Mouse (Mus musculus): ENCODE measurements around the gene Tmem114. TPM values are rescaled to one million over a fixed set of nuclear protein-coding genes. Genes with fewer than 3 reads are reported as not detected.

Gene Tmem114
- total RNA-seq (2021): not detected
- long read RNA-seq, experiment 1: 0 reads
- long read RNA-seq, experiment 2: 0 reads

DNA sequence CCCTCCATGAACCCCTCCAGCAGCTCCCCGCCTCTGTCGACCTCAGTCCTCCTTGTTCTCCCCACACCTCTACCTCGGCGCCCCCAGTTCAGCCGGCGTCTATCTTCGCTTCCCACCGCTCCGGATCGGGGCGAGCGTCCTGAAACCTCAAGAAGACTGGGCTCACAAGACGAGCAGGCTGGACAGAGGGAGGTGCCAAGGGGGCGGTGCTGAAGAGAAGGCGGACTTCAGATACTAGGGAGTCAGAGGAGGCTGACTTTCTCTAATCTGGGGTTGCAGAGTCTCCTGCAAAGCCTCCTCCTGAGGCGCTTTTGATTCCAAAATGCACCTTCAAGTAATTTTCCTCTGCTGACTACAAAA, at the start of gene Tmem114:
Gene Tmem114, minus strand, starts transcription at position 166 of the 360 bp plus-strand sequence.
- peak; percentile 33 to 40 for DNase-seq (ENCODE audit: low spot score in 2 of 2)

DNA sequence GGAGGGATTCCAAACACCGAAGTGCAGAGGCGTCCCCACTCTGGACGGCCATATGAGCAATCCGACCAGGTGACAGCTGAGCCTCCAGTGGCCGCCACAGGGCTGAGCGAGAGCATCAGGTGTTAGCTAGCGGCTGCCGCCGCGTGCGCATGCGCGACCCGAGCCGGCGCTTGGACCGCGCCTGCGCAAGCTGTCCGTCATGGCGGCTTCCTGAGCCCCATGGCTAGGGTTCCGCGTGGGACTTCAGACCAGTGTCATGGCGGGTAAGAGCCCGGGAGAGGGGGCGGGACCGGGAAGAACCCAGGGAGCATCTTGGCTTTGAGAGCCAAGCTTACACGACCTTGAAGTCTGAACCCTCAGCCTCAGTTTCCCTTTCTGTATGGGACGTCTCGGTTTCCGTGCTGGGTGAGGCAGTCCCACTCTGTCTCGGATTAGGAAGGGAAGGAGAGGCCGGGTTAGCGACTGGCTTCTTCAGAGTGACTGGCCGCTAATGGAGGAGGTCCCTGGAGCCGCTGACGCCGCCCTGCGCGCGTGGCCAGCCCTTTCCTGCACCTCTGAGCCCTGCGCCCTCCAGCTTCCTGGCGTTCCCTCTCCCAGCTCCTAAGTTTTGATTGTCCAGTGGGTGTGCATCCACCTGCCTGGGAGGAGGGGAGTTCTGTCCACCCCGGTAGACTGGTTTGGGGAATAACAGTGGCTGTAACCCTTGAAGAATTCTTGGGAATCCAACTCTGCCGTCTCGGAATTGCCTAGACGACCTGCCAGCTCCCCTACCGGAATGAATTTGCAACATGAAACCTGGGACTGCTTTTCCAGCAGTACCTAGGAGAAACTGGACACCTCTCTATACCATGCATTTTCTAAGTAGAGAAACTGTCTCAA, 45.9 kb upstream of the Tmem114 start, which contains the start of gene Mettl22:
Gene Mettl22, plus strand, starts transcription at position 186 of the 879 bp plus-strand sequence.
- DNase-seq (ENCODE audit: low spot score in 2 of 2): peak; percentile 90

DNA sequence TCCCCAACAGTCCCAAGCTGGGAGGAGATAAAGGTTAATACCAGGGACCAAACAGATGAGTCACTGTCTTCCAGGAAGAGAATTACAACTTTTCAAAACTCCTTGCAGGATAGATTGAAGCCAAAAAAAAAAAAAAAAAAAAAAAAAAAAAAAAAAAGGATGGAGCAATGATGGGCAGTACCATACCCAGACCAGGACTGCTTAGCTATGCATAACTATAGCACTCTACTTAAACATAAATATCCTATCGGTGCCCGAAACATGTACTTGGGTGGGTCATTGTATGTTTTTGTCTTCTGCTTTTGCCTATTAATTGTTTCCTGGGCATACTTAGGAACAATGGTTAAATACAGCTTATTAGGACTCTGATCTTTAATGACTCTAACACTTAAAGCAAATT, 45.2 kb upstream of the Tmem114 start:
- DNase-seq (ENCODE audit: low spot score in 2 of 2): no peak

DNA sequence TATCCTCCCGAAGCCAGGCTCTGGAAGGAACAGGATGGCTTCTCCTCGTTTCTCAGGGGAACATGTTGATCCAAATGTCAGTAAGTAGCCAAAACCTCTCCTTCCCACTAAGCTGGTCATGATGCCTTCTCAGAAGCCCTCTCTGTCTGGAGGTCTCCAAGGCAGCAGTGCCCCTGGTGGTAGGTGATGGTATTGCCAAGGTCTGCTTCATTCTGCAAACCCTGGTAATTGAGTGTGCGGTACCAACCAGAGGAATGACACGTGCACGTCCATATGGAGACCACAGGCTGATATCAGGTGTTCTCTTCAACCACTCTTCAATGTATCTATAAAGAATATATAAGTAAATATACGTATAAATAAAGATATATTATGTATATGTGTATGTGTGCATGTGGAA, 34.2 kb upstream of the Tmem114 start:
- peak; percentile 53 to 54 for DNase-seq (ENCODE audit: low spot score in 2 of 2)

DNA sequence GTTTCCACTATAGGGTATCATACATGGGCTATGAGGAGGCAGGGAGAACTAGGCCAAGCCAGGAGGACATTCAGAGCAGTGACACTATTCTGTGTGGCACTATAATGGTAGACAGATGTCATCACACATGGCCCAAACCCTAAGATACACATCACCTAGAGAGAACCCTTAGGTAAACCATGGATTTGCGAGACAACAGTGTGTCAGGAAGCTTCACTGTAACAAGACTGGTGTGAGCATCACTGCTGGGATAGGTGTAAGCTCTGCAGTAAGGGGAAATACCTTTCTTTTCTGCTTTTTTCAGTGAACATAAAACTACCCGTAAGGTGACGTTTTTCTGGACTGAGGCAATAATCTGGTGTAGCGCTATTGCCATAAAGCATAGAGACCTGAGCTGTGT, 33.5 kb upstream of the Tmem114 start:
- DNase-seq (ENCODE audit: low spot score in 2 of 2): no peak

DNA sequence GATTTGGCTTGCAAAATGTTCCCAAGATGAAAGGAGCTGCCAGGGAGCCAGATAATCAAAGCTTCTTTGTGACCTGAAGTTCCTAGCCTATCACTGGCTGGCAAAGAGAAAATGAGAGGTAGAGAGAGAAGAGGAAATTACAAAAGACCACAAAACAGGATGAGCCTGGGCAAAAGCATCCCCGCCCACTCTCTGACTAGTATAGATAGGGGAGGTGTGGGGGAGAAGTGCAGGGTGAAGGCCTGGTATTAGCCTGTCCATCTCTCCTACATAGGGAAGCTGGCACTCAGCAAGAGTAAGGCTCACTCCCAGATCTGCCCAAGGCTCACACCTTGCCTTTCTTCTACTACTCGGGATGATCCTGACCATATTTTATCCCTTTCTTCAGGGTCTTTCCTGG, 30.3 kb upstream of the Tmem114 start:
- no peak for DNase-seq (ENCODE audit: low spot score in 2 of 2)

DNA sequence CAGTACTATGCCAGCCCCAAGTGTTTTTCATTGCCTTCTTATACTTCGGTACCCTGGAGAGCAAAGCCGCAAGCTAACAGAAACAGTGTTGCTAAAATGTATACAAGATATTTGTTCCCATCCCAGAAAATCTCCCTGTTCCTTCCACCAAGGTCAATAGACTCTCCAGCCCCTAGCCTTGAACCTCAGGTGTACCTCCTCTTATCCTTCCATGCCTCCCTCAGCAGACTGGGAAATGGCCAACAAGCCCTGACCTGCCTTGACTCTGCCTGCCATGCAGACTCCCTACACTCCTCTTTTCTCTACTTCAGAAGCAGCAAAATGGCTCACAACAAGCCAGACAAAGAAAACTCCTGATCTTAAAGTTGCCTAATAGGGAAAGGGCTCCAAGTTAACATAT, 28.4 kb upstream of the Tmem114 start:
- DNase-seq (ENCODE audit: low spot score in 2 of 2): no peak

DNA sequence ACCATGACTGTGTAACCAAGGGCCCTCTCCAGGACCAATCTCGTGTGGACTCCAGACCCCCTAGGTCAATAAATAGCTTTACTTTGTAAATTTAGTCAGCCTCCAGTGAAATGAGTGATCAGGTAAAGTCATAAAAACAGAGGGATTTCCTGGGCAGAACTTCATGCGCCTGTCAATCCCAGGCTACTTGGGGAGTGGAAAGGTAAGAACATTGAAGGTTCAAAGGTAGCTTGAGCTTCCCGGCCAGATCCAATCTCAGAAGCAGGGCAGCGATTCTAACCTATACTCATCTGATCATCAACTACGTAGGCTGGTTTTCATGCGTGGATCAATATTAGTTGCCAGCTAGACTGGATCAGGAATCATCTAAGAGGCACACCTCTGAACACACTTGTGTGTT, 21.3 kb upstream of the Tmem114 start:
- no peak for DNase-seq (ENCODE audit: low spot score in 2 of 2)

DNA sequence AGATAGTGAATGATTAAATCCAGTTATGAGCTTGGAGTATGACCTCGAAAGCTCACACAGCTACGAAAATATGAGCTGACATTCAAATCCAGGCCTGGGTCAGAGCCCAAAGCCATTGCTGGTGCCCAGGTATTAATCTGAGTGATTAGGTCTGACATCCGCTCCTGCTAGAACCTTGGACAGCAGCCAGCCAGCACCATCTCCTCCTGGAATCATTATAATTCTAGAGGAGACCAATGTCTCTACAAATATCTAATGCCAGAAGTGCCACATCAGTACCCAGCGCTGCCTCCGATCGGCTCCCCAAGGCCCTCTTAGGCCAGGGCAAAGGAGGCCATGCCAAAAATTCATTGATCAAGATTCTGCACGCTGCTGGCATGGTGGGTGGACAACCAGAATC, 20.0 kb upstream of the Tmem114 start:
- DNase-seq (ENCODE audit: low spot score in 2 of 2): no peak

DNA sequence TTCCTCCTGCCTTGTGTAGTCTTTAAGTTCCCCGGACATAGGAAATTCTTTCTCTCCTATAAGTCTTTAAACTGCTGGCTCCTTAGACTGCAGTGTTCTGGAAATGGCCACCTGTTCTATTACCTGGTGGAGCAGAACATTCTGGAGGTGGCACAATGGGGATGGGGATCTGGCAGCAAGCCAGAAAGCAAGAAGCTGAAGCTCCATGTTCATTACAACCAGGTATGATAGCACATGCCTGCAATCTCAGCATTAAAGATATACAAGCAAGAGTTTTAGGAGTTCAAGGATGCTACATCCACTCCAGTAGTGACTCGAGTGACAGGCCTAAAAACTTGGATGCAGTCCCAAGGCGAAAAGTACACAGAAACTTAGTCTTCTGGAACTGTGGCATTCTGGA, 7.7 kb upstream of the Tmem114 start:
- DNase-seq (ENCODE audit: low spot score in 2 of 2): no peak

DNA sequence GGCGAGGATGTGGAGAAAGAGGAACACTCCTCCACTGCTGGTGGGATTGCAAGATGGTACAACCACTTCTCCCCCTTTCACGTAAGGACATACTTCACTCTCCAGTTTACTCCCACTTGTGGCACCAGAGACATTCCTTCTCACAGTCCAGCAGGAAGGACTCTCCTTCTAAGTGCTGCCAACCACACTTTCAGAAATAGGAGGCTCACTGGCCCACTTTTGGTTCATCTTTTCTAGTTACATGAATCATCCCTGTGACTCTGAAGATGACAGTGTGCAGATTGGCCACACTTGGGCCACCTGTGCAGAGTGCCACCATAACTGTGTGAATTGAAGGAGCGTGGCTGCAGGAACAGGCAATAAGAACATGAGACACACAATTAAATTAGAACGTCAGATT, 4.6 kb upstream of the Tmem114 start:
- no peak for DNase-seq (ENCODE audit: low spot score in 2 of 2)

DNA sequence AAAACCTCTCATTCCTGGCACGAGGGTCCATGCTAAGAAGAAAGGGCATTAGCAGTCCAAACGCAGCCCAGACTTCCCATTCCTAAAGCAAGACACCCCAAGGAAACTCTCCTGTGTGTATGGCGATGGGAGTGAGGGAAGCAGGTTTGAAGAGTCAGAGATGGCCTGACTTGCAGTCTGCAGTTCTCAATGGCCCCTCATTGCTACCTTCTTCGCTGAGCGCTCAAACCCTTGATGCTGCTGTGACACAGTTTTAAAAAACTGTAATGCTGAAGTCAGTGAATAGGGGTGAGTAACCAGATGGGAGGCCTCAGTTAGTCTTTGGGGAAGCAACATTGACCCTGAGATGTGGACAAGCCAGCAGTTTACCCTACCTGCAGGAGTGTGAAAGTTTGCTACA, 800 bp upstream of the Tmem114 start:
- no peak for DNase-seq (ENCODE audit: low spot score in 2 of 2)

DNA sequence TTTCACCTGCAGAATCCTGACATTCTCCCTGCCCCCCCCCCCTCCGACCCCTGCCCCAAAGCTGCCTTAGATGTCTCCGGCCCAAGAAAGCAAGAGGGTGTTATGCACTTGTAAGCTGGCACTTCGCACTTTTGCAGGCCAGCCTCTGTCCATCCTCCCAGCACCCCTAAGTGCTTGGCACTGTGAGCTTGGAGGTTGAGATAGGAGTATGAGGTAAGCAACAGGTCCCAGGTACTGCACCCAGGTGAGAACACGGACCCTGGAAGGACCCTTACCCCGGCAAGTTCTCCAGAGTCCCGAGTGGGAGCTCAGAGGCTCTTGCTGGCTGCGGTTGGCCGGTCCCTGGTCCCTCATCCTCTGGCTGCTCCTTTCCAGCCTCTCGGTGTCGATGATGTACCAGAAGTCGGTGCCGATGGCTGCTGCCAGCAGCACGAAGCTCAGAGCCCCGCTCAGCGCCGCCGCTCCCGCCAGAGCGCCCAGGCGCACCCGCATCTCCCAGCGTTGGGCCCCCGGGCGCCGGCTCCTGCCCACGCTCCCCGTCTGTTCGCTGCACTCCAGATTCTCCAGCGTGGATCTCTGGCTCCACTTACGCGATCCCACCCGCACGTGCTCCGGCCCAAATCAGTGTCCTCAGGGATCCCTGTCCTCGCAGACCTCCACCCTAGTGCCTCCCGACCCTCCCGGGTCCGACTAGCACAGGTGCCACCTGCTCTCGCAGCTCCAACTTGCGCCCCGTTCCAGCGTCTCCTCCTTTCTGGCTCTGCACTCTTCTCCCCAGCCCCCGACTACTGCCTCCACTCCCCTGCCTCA, 570 bp downstream of the Tmem114 start:
- peak in 1 of 2 experiments; percentile 21 for DNase-seq (ENCODE audit: low spot score in 2 of 2)

DNA sequence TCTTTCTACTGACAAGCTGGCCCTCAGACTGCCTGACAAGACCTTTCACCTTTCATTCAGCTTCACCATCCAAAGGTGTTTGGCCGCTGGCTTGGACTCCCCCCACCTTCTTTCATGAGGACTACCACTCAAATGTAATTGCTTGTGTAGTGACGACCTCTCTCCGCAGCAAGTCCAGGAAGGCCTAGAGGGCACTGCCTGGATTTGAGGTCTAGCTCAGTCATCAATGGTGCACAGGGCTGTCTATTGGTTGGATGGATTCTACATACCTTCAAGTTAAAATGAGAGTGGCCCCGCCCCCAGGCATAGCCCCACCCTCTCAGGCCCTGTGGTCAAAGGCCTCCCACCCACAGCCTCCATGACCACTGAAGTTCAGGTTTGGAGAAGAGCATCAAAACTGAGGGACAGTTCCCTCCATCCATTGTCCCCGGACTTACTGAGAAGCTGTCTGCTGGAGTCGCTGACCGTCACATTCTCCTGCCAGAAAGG, 1.3 kb downstream of the Tmem114 start:
- DNase-seq (ENCODE audit: low spot score in 2 of 2): no peak

DNA sequence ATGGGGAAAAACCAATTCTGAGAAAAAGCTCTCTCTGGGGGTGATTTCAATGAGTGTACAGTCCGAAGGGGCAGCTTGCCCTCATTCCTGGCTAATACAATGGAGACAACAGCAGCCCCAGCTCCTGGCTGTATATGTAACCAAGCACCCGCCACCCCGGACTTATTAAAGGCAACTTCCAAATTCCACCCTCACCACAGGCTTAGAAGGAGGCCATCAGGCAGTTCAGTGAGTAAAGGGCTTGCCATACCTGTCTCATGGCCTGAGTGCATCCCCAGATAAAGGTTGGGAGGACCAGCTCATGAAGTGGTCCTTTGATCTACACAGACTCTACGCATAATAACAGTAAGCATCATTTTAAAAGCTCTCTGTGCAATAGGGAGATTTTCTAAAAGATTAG, 4.1 kb downstream of the Tmem114 start:
- DNase-seq (ENCODE audit: low spot score in 2 of 2): no peak

DNA sequence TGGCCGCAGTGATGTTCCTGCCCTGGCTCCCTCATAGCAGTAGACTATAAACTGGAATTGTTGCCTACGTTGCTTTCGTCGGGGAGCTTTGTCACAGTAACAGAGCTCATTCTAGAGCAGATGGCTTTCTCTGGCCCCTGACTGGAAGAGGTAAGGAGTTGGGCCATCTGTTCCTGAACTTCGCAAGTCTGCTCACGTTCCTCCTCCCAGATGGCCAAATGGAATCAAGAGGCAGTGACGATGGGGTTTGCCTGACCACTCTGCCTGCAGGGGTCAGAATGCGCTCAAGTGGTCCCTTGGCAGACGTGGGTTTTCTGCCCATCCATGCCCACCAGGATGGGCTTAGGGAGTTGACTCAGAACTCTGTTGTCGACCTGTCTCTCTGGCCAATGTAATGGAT, 4.6 kb downstream of the Tmem114 start:
- no peak for DNase-seq (ENCODE audit: low spot score in 2 of 2)

DNA sequence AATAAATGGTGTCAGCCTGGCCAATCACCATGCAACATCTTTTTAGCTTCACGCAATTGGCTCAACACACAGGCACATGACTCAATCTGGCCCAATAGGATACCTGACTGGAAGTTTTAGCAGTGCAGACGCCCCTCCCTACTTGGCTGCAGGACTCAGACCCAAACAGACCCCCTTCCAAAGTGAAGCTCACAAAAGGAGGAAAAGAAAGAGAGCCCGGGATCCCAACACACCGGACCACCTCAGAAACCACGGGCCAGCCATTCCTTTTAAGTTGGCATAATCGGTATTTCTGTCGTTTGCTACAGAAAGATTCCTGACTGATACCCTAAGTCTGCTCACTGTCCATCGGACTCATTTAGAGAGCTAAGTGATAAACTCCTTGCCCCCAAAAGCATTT, 5.3 kb downstream of the Tmem114 start:
- no peak for DNase-seq (ENCODE audit: low spot score in 2 of 2)

DNA sequence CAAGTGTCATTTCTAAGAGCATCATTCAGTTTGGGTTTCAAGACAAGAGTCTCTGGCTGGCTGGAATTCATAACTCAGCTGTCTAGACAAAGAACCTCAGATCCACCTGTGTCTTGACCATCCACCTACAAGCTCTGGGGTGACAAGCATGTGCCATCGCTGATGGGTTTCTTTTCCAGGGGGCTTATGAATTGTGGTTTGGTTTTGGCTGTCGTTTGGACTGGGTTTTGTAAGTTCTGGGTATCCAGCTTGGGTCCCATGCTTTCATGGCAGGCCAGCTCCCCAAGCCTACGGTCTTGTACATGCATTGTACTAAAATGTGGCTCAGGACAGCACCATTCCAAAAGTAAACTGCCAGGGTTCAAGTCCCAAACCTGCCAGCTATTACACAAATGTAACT, 6.8 kb downstream of the Tmem114 start:
- DNase-seq (ENCODE audit: low spot score in 2 of 2): no peak

DNA sequence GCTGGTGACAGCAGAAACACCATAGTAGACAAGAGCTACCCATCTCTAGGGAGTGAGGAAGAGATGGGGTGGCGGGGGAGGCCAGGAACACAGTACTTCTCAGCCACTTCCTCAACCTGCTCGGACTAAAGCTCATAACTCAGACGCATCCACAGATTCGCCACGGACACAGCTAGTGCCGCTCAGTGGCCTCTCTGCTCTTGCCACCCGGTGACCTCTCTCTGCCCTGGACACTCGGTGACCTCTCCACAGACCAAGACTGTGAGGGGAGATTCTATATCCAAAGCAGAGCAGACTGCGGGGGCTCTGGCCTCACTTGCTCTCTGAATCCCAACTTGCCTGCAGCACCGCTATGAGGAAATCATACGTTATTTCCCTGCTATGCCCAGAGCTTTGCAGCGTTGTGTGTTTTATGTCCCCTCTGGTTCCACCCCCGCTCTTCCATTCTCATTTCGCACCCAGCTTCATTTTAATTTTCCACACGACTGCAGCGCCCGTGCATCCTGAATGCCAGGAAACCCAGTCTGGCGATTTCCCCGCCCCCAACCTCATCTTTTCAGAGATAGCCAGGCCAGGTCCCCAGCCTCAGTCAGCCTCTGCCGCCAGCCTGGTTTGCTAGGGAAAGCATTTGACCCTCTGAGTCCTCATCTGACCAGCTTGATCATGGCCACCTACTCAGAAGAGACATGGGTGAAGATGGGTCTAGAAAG, 7.8 kb downstream of the Tmem114 start:
- DNase-seq (ENCODE audit: low spot score in 2 of 2): no peak

DNA sequence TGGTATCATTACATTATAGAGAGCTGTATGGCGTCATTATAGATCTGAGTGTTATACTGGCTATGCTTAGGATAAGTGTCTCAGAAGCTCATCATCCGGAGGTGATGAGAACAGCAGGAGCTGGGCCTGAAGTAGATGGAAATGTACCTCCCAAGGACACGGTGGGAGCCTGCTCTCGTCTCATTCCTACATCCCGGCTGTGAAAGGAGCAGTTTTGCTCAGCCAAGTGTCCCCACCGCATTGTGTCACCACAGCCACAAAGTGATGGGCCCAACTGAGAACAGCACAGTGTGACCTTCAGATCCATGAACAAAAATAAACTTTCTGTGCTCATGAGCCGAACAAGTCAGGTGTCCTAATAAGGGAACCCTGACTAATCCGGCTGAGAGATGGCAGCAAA, 8.9 kb downstream of the Tmem114 start:
- no peak for DNase-seq (ENCODE audit: low spot score in 2 of 2)

DNA sequence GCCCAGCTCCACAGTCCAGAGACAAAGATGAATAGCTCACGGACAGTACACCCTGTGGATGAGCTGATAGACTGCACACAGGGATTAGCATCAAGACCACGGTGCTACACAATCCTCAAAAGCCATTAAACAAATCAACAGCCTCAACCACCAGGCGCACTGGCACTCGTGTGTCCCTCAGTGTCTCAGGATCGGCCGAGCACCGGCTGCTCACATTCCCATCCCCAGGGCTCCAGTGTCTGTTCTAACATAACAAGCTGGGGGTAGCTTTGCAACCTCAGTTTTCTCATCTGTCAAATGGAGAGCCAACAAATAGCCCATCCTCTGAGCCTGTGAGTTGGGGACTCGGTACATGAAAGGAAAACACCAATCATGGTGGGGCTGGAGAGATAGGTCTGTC, 11.5 kb downstream of the Tmem114 start:
- no peak for DNase-seq (ENCODE audit: low spot score in 2 of 2)

All from adrenal gland, adult 18-20 months (tissue).